Mouse (Mus musculus): ENCODE measurements around the gene Rasl11a.

GRCm38 (mm10) chr5:146893478-146894182 is 48.8 kb downstream of the Rasl11a start:
- TF ChIP-seq CTCF (conservative IDR thresholded peaks at IDR 0.05 in 1 of 2, IDR thresholded peaks at IDR 0.05 in 1 of 2; ENCODE audit: low read depth in 2 of 2, low read length in 2 of 2), result peak; percentile 35 to 41; a peak in 3 of 4 replicates
- TF ChIP-seq USF1 (IDR thresholded peaks at IDR 0.05; ENCODE audit: low read depth, low read length), result no peak
- TF ChIP-seq EP300 (IDR thresholded peaks at IDR 0.05; ENCODE audit: low read length), result no peak

All from CH12.LX (cell line).